Mouse (Mus musculus): ENCODE data around the gene Lmf1. TPM values are rescaled to one million over a fixed set of nuclear protein-coding genes. Genes with fewer than 3 reads are reported as not detected.

The Lmf1 gene
- polyA plus RNA-seq, 1 experiment from 2014 or later: 26.7 TPM

DNA sequence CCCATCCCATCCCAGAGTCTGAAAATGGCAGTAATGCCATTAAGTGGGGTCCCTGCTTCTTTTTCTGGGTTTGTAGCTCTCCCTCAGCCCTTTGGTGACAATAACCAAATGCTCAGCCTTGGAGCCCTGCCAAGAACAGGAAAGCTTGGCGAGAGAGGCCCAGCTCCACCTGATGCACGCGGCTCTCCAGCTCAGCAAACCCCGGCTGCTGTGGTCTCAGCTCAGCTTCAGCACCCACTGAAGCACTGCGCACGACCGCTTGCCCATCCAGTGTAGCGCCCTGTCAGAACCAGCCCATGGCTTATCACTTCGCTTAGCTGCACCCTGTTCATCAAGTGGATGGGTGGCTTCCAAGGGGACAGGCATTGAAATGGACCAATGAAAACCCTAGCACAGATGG, 31.3 kb downstream of the Lmf1 start:
- no peak overlapping the region for H3K9ac ChIP-seq
- 30% methylated on average over 9 of the region's 9 CpGs for WGBS
- no peak overlapping the region for H3K27ac ChIP-seq
- H3K27me3 ChIP-seq: no peaks in the 10 kb centered on the region
- 0 out of 2 replicates have a peak, but pooled peaks cover 10% of the 10 kb centered on the region for H3K36me3 ChIP-seq
- H3K4me3 ChIP-seq: no peak overlapping the region
- ATAC-seq (ENCODE audit: borderline replicate concordance, extremely low read depth, low FRiP score, low TSS enrichment): no peak
- peaks cover 16% of the 10 kb centered on the region for H3K4me1 ChIP-seq
- no peaks in the 10 kb centered on the region for H3K9me3 ChIP-seq
- no peak overlapping the region for H3K4me2 ChIP-seq

DNA sequence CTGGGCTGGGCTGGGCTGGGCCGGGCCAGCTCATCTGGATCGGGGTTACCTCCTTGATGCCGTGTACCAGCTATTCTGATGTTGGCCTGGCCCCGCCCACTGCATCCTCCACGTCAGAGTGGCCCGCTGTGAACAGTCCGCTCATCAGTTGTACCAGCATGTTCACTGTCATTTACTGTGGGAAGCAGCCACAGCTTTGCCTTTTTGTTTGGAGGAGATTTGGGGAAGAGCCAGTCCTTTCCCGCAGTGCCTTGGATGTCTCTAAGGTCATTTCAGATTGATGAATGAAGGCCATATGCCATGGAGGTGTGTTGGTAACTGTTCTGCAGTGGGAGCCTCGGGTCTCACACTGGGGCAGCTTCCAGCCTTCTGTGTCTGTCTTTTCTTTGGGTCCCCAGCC, 33.7 kb downstream of the Lmf1 start:
- Histone ChIP-seq H3K27me3 (no peaks in the 10 kb centered on the region), H3K9ac (no peak overlapping the region), H3K4me1 (peaks cover 16% of the 10 kb centered on the region), H3K4me2 (no peak overlapping the region), H3K9me3 (no peaks in the 10 kb centered on the region), H3K27ac (no peak overlapping the region), H3K4me3 (no peak overlapping the region), H3K36me3 (0 out of 2 replicates have a peak, but pooled peaks cover 10% of the 10 kb centered on the region)
- WGBS: 79% methylated on average over 9 of the region's 9 CpGs
- no peak for ATAC-seq (ENCODE audit: borderline replicate concordance, extremely low read depth, low FRiP score, low TSS enrichment)

DNA sequence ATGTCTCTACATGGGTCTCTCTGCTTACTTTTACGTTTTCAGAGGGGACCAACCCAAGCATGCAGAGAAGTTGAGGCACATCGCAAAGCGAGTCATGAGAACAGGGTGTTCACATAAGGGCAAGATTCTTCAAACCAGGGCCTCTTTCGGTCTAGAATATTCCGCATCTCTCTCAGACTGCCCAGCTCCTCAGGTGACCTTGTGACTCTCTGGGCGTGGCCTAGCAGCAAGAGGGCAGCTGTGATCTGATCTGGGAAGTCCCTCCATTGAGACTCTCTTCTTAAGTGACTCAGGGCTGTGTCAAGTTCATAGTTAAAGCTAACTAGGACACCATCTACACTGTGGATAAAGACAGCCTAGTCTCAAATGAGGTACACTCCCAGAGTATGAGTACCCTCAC, 34.4 kb downstream of the Lmf1 start:
- no peak overlapping the region for H3K4me2 ChIP-seq
- H3K4me3 ChIP-seq: no peak overlapping the region
- peaks cover 16% of the 10 kb centered on the region for H3K4me1 ChIP-seq
- H3K27ac ChIP-seq: no peak overlapping the region
- no peaks in the 10 kb centered on the region for H3K27me3 ChIP-seq
- no peak for ATAC-seq (ENCODE audit: borderline replicate concordance, extremely low read depth, low FRiP score, low TSS enrichment)
- 0 out of 2 replicates have a peak, but pooled peaks cover 10% of the 10 kb centered on the region for H3K36me3 ChIP-seq
- 91% methylated on average over 6 of the region's 6 CpGs for WGBS
- no peaks in the 10 kb centered on the region for H3K9me3 ChIP-seq
- no peak overlapping the region for H3K9ac ChIP-seq

DNA sequence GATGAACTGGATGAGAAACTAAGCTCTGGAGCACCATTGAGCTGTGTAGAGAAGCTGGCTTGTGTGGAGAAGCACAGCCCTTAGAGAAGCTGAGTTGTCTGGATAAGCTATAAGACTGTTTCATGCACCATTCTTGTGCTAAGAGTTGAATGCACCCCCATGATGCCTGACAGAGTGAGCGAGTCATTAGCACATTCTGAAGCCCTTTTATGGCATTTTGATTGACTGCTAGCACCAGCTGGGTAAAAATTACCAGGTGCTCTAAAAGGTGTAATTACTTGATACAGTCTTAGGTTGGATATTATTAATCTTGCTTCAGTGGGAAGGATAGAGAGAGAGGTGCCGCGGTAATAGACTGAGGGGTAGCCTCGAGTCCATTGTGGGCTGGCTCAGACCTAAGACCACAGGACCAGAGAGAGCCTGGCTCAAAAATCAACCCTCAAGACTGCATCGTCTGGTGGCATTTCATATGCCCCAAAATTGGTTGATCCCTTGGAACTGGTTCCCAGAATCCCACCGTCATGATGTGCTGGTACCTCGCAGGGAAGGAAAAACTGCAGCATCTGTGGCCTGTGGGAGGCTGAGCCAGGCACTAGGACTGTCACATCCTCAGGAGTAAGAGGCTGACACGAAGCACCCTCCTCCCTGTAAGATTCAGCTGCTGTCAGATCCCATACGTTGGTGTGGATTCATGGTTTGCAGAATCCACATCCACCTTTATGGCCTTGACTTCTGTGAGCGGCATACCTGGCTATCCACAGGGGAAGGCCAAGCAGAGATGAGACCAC, 36.0 kb downstream of the Lmf1 start:
- Histone ChIP-seq H3K4me1 (peaks cover 9% of the 10 kb centered on the region), H3K9ac (no peak overlapping the region), H3K36me3 (0 out of 2 replicates have a peak, but pooled peaks cover 10% of the 10 kb centered on the region), H3K9me3 (no peaks in the 10 kb centered on the region), H3K27me3 (no peaks in the 10 kb centered on the region), H3K27ac (no peak overlapping the region), H3K4me3 (no peak overlapping the region), H3K4me2 (no peak overlapping the region)
- 86% methylated on average over 10 of the region's 10 CpGs for WGBS
- no peak for ATAC-seq (ENCODE audit: borderline replicate concordance, extremely low read depth, low FRiP score, low TSS enrichment)

DNA sequence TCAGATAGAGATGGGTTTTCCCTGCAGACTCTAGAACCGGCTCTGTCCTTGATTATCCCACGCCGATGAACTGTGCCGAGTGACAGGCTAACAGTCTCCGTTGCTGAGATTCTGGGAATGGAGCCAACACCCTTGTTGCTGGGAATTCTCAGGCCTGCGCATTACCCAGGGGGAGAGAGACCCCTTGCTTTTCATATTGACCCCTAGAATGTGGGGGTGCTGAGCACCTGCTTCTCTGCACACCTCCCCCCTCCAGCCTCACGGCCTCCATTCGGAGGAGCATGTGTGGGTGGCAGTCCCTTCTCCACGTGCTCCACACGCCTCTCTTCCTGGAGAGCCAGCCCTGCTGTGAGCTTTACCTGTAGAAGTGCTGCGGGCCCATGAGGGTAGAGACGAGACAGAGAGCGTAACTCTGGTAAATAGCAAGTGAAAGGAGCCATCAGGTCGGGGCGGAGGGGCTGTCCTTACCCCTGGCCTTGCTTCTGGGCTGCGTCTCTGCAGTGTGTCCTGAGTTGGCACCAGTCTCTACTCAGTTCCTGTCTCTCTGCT, 39.7 kb downstream of the Lmf1 start:
- WGBS: 53% methylated on average over 16 of the region's 16 CpGs
- H3K4me1 ChIP-seq: peaks cover 4% of the 10 kb centered on the region; the same call in 1 of the 2 replicates
- no peak overlapping the region for H3K27ac ChIP-seq
- no peaks in the 10 kb centered on the region for H3K9me3 ChIP-seq
- H3K9ac ChIP-seq: no peak overlapping the region
- no peak overlapping the region for H3K4me2 ChIP-seq
- H3K36me3 ChIP-seq: 0 out of 2 replicates have a peak, but pooled peaks cover 4% of the 10 kb centered on the region
- no peaks in the 10 kb centered on the region for H3K27me3 ChIP-seq
- H3K4me3 ChIP-seq: no peak overlapping the region
- ATAC-seq (ENCODE audit: borderline replicate concordance, extremely low read depth, low FRiP score, low TSS enrichment): no peak

DNA sequence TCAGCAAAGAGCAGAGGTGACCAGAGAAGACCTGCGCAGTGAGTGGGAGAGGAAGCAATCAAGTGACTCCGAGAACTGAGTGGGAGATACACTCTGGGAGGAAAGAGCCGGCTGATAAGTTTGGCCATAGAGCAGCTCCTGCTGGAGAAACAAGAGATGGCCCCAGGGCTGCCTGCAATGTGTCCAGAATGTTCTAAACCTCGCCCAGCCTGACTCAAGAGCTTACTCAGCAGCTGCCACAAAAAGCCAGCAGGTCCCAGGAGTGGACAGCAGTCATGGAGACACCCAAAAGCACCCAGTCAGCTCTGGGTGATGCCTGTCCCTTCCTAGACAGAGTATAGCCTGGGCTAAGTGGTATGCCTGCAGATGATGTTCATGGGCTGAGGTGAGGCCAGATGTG, 44.6 kb downstream of the Lmf1 start:
- peaks cover 4% of the 10 kb centered on the region; the same call in 1 of the 2 replicates for H3K4me1 ChIP-seq
- WGBS: 75% methylated on average over 4 of the region's 4 CpGs
- H3K4me2 ChIP-seq: no peak overlapping the region
- no peak overlapping the region for H3K27ac ChIP-seq
- no peak overlapping the region for H3K4me3 ChIP-seq
- H3K27me3 ChIP-seq: no peaks in the 10 kb centered on the region
- no peak for ATAC-seq (ENCODE audit: borderline replicate concordance, extremely low read depth, low FRiP score, low TSS enrichment)
- H3K9me3 ChIP-seq: no peaks in the 10 kb centered on the region
- no peaks in the 10 kb centered on the region for H3K36me3 ChIP-seq
- no peak overlapping the region for H3K9ac ChIP-seq

DNA sequence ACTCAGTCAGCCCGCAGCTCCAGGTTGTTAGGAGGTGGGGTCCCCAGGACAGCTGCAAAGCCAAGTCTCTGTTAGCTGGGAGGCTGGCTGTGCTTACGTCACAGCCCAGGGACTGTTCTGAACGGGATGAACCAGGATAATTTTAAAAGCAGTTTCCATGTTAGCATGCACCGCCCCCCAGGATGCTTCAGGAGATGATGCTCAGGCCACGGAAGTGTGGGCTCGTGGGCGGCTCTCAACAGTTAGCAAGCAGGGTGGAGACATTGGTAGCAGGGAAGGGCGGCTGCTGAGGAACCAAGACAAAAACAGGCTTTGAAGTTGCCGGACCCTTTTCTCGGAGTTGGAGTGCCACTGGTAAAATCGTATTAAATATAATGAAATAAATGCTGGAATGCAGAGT, 45.0 kb downstream of the Lmf1 start:
- no peak overlapping the region for H3K27ac ChIP-seq
- no peaks in the 10 kb centered on the region for H3K4me1 ChIP-seq
- no peak overlapping the region for H3K9ac ChIP-seq
- no peaks in the 10 kb centered on the region for H3K27me3 ChIP-seq
- no peaks in the 10 kb centered on the region for H3K9me3 ChIP-seq
- no peak overlapping the region for H3K4me2 ChIP-seq
- no peaks in the 10 kb centered on the region for H3K36me3 ChIP-seq
- 78% methylated on average over 11 of the region's 11 CpGs for WGBS
- H3K4me3 ChIP-seq: no peak overlapping the region
- no peak for ATAC-seq (ENCODE audit: borderline replicate concordance, extremely low read depth, low FRiP score, low TSS enrichment)

DNA sequence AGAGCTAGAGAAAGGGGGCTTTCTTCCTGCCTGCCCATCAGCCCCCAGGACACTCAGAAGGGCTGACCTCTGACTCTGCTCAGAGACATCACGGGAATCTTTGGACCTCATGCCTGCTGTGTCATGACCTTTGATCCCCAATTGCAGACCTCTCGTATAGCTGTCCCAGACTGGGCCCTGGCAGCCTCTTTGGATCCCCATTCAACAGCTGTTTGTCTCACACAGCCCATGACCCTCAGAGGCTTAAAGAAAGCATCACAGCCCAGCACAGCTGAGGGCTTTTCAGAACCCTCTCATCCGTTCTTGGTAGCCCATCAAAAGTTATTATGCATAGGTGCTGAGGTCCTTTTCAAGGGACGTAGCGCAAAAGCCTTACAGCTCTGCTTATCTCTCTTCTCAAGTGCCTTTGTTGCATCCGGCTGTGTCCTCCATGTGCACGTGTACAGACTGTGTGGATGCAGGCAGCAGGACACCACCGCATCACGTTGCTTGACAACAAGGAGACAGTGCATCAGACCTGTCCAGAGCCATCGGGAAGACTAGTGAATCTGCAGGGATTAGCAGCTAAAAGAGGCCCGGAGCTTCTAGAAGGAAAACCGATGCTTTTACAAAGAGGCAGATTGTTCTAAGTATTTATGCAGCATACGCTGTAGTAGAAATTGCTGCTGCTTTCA, 45.7 kb downstream of the Lmf1 start:
- no peak for ATAC-seq (ENCODE audit: borderline replicate concordance, extremely low read depth, low FRiP score, low TSS enrichment)
- H3K4me2 ChIP-seq: no peak overlapping the region
- H3K27ac ChIP-seq: no peak overlapping the region
- no peaks in the 10 kb centered on the region for H3K4me1 ChIP-seq
- no peaks in the 10 kb centered on the region for H3K27me3 ChIP-seq
- H3K9ac ChIP-seq: no peak overlapping the region
- WGBS: 72% methylated on average over 13 of the region's 13 CpGs
- H3K36me3 ChIP-seq: no peaks in the 10 kb centered on the region
- no peaks in the 10 kb centered on the region for H3K9me3 ChIP-seq
- no peak overlapping the region for H3K4me3 ChIP-seq

DNA sequence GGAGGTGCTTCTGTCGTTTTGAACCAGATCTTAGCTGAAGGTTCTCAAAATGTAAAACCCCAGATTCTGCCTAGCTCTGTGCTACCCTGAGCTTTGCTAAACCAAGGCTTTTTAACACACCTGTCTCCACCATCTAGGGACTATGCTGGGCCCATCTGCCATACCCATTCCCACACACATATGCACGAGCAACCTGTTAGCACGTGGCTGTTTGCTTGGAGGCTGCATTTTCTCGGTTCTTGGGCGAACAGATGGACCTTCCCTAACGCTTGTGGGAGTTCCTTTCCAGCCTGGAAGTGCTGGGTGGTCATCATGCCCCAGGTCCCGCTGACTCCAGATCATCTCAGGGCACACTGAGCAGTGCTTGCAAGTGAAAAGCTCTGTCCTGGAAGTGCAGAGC, 46.4 kb downstream of the Lmf1 start:
- no peak overlapping the region for H3K4me3 ChIP-seq
- WGBS: 81% methylated on average over 7 of the region's 7 CpGs
- H3K36me3 ChIP-seq: no peaks in the 10 kb centered on the region
- ATAC-seq (ENCODE audit: borderline replicate concordance, extremely low read depth, low FRiP score, low TSS enrichment): no peak
- H3K4me1 ChIP-seq: no peaks in the 10 kb centered on the region
- no peaks in the 10 kb centered on the region for H3K27me3 ChIP-seq
- H3K9ac ChIP-seq: no peak overlapping the region
- no peak overlapping the region for H3K4me2 ChIP-seq
- no peaks in the 10 kb centered on the region for H3K9me3 ChIP-seq
- H3K27ac ChIP-seq: no peak overlapping the region

DNA sequence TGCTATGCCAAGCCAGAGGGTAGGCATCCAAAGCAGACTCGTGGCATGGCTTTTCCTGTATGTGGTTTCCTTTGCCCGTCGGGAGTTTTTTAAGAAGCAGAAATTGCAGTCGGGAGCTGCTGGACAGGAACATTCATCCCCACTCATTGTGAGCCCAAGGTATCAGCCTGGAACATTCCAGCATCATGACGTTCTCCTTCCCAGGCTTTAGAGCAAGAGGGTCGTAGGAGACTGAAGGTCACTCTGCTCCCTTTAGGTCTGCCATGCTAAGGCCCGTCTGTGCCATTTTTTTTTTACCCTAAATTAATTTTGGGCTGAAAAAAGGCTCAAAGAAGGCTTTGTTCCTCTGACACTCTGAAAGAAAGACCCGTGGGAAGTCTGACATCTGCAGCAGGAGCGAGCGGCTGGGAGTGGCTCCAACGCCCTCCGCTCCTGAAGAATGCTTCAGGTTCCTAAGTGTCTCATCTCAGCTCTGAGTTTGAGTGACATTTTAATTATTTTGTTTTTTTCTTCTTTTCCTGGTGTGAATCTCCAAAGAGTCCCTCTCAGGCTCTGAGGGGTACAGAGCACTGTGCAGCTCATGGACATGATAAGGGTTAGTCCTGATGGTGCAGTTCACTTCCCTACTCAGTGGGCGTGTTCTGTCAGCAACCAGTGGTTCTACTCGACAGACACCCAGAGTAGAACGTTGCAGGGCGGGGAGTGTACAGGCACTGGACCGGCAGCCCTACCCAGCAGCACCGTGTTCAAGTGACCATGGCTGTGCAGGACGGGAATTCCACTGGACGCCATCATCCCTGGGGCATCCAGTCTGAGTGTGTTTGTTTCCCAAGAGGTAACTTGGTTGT, 47.5 kb downstream of the Lmf1 start:
- ATAC-seq (ENCODE audit: borderline replicate concordance, extremely low read depth, low FRiP score, low TSS enrichment): no peak
- 67% methylated on average over 20 of the region's 20 CpGs for WGBS
- Histone ChIP-seq H3K4me2 (no peak overlapping the region), H3K4me3 (no peak overlapping the region), H3K27me3 (no peaks in the 10 kb centered on the region), H3K9ac (no peak overlapping the region), H3K9me3 (no peaks in the 10 kb centered on the region), H3K36me3 (no peaks in the 10 kb centered on the region), H3K27ac (no peak overlapping the region), H3K4me1 (no peaks in the 10 kb centered on the region)

DNA sequence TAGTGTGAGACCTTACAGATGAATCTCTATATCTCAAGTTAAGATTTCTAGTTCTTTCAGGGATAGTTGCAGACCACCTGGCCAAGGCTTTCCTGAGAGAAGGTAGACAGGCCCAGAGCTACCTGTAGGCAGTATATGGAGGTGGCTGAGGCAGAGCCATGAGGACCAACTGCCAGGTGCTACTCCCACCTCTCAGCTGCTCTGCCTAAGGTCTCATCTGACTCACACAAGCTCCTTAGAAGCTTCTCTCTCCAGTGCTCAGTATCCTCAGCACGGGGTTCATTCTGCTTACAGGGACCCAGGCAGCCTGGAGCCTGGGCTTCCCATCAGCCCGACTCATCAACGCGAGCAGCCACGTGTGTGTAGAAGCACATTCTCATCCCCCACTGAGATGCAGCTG, 51.4 kb downstream of the Lmf1 start:
- H3K36me3 ChIP-seq: 0 out of 2 replicates have a peak, but pooled peaks cover 3% of the 10 kb centered on the region
- H3K4me1 ChIP-seq: no peaks in the 10 kb centered on the region
- no peak for ATAC-seq (ENCODE audit: borderline replicate concordance, extremely low read depth, low FRiP score, low TSS enrichment)
- H3K27me3 ChIP-seq: no peaks in the 10 kb centered on the region
- WGBS: 84% methylated on average over 5 of the region's 5 CpGs
- H3K9ac ChIP-seq: no peak overlapping the region
- no peak overlapping the region for H3K4me3 ChIP-seq
- no peak overlapping the region for H3K27ac ChIP-seq
- H3K4me2 ChIP-seq: no peak overlapping the region
- no peaks in the 10 kb centered on the region for H3K9me3 ChIP-seq
